Mouse (Mus musculus): Measurements from ENCODE around the gene Rwdd2b.
A peak's percentile ranks its signal among the peaks of the same experiment; 100 is the strongest.

Rwdd2b gene

GRCm38 (mm10) chr16:87440184-87440686, at the start of gene Rwdd2b:
Gene Rwdd2b, minus strand, starts transcription at chr16:87440573.
- peak; percentile 88 for DNase-seq (ENCODE audit: low spot score)

DNA sequence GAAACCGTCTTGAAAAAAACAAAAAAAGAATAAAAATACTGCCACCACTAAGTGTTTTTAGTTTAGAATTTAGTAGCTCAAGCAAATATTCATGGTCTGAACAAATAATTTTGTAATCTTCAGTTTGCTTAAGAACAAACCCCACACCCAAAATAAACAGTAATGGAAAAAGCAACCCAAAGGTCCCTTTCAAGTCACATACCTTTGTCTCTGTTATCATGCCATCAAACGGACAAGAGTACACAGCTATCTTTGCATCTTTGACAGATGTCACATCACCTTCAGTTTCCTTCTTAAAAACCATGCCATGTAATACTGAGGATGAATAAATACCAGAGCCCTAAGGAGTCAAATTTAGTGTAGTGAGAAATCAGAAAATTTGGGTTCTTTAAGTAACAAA, 48.2 kb upstream of the Rwdd2b start:
- DNase-seq (ENCODE audit: low spot score) = no peak

DNA sequence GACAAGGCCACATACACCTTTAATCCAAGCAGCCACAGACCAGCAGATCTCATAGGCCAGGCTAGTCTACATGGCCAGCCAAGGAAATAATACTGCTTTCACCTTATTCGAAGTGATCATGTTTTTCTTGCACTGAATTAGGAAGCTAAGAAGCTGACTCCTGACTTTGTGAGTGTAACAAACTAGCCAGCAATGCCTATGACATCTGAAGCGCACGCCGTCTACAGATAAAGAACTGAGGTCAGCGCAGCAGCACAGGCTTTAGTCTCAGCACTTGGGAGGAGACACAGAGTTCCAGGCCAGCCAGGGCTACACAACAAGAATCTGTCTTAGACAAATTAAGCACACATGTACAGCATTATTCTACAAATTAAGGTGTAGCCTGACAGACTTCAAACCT, 46.4 kb upstream of the Rwdd2b start:
- no peak for DNase-seq (ENCODE audit: low spot score)

DNA sequence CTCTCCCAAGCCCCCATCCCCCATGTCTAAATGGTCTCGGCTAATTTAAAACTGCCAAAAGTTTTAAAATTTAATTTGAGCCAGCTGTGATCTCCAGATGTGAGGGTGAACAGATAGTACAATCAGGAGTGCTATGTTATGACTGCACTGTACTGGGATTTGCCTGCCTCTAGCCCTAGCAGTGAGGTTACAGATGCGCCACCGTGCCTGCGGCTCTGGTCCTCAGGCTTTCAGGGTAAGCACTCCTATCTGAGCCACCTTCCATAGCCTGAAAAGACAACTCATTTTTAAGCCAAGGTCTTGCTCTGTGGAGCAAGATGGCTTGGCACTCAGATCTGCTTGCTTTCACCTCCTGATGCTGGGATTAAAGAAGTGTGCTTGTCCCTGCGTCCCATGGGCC, 44.0 kb upstream of the Rwdd2b start:
- no peak for DNase-seq (ENCODE audit: low spot score)

DNA sequence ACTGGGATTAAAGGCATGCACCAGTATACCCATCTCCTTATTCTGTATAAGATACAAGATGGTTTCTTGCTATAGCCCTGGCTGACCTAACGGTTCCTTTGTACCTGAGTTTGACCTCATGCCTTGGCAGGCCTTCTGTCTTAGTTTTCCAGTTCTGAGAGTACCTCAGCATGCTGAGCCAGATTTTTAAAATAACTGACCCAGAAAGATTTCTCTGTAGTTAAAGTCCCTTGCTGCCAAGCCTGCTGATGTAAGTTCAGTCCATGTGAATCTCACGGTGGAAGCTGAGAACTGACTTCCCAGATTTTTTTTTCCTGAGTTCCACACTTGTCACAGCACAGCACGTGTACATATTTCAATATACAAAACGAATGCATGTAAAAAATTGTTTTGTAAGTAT, 30.2 kb upstream of the Rwdd2b start:
- no peak for DNase-seq (ENCODE audit: low spot score)

DNA sequence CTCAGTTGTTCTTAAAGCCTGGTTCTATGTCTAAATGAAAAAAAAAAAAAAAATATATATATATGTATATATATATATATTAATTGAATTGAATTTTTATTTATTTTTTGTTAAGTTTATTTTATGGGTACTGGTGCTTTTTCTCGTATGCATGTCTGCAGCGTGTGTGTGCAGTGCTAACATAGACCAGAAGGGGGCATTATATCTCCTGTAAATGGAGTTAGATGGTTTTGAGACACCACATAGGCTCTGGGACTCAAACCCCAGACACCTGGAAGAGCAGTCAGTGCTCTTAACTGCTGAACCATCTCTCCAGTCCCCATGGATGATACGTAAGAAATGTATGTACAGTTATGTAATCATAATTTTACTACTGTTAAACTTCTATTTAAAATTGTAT, 18.4 kb upstream of the Rwdd2b start:
- DNase-seq (ENCODE audit: low spot score) = no peak

- DNase-seq (ENCODE audit: low spot score) = no peak
Measured at GRCm38 (mm10) chr16:87455180-87455611, 14.8 kb upstream of the Rwdd2b start.

- peak; percentile 82 for DNase-seq (ENCODE audit: low spot score)
Measured at GRCm38 (mm10) chr16:87454419-87455179, 14.2 kb upstream of the Rwdd2b start, which contains the start of gene Usp16. Gene Usp16, plus strand, starts transcription at chr16:87454703.

DNA sequence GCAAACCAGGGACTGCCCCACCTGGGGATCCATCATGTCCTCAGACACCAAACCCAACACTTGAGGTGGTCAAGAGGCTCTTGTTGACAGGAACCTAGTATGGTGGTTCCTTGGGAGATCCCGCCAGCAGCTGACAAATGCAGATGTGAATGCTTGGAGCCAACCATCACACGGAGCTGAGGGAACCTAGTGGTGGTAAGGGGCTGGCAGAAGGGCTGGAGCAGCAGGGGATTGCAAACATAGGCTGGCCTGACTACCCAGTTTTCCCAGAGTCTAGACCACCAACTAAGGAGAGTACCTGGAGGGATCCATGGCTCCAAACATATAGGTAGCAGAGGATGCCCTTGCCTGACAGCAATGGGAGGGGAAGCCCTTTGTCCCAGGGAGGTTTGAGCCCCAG, 12.9 kb upstream of the Rwdd2b start:
- DNase-seq (ENCODE audit: low spot score) = no peak

GRCm38 (mm10) chr16:87445528-87445927, 5.2 kb upstream of the Rwdd2b start:
- no peak for DNase-seq (ENCODE audit: low spot score)

- DNase-seq (ENCODE audit: low spot score) = no peak
Measured at GRCm38 (mm10) chr16:87445110-87445509, 4.7 kb upstream of the Rwdd2b start.

GRCm38 (mm10) chr16:87444071-87444470, 3.7 kb upstream of the Rwdd2b start:
- DNase-seq (ENCODE audit: low spot score) = no peak

DNA sequence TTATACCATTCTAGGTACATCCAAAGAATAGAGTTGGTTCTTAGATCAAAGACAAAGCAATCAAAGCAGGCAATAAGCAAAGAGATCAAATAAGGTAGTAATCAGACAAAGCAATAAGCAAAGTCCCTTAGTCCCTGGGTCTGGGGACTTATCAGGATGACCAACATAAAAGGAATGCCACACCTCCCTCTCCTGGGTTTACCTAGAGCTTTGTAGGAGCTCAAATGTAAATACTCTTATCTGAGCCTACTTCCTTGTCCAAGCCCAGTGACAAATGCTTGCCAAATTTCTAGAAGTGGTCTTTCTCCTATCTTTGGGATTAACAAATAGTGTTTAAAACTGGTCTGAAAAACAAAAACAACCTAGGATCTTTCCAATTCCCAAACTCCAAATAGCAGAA, 2.9 kb upstream of the Rwdd2b start:
- no peak for DNase-seq (ENCODE audit: low spot score)

DNA sequence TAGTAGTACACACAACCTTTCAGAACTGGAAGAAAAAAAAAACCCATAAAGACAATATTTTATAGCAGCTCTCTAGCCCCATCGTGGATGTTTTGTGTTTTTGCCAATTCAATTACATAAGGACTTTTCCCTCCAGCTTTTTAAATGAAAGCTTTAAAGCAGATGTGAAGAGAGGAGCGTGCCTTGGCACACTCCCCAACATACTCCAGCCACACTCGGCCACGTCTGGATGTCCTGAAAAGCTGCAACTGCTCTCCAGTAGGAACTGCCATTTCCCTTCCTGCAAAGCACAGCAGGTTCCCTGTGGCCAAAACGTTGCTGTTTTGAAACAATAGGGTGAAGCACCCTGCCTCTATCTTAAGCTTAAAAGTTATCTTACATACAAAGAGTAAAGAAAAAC, 1.9 kb upstream of the Rwdd2b start:
- DNase-seq (ENCODE audit: low spot score) = no peak

DNA sequence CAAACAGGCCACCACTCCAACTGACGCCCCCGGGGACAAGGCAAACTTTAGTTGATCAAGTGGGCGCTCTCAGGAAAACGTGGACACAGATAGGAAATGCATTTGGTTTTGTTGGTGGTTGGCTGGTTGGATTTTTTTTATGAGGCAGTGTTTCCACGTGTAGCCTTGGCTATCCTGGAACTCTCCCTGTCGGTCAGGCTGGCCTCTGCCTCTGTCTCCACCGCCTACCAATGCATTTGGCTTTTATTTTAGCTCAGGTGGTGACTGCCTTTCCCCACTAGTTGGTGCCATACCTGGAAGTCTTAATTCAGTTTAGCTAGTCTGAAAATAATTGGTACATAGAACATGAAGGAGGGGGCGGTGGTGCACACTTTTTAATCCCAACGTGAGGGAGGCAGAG, 716 bp upstream of the Rwdd2b start:
- no peak for DNase-seq (ENCODE audit: low spot score)

DNA sequence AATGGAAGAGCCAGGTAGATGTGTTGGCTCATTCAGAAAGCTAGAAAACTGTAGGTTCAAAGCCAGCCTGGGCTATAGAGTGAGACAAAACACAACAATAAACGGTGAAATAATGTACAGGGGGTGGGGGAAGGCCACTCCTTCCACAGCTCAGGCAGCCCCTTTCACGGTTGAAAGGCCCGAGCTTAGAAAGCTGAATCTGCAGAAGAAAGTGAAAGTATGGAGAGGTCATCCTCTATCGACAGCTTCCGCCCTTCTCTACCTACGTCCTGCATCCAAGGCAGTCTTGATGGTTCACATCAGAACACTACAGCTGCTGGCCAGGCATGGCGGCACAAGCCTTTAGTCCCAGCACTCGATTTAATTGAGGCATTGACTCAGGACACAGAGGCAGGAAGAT, 1.7 kb downstream of the Rwdd2b start:
- DNase-seq (ENCODE audit: low spot score) = no peak

DNA sequence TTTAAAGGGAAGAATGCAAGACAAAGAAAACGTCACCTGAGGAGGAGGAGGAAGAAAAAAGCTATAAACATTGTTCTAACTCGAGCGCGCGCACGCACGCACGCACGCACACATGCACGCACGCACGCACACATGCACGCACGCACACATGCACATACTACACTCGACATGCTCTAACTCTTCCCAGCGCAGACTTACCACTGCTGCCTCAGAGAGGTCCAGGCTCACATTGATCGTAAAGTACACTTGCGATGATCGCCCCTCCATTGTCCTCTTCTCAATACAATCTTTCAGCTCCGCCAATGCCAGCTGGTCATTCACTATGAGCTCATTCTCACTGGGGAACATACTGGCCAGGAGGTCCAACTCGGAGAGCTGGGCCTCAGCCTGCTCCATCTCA, 3.3 kb downstream of the Rwdd2b start:
- DNase-seq (ENCODE audit: low spot score) = no peak

DNA sequence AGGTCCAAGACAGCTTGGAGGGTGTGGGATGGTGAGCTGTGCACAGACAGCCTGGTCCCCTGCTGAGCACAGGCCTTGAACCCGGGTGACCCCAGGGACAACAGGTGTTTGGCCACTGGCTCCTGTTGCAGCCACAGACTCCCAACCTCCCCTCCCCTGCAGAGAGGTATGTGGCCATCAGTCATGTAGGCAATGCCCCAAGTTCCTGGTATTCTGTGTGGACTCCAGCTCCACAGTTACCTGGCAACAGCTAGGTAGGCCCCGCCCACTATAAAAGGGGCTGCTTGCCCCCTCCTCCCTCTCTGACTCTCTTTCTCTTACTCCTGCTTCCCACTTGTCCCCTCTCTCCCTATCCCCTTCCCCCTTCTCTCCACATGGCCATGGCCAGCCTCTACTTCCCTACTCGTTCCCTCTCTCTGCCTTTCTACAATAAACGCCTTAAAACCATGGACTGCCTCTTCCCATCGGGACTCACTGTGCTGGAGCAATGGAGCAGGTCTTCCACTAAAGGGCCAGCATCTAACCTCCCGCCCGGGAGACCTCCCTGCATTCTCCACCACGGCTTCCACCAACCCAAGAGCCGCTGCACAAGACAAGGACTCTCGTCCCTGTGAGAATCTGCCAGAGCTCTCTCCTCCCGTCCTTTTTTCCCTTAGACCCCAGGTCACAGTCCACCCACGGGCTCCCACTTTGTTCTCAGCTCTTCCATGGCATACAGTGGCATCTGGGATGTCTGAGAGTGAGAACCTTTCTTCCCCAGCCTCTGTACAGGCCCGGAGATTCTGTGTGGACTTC, 4.8 kb downstream of the Rwdd2b start:
- no peak for DNase-seq (ENCODE audit: low spot score)

GRCm38 (mm10) chr16:87434946-87435345, 5.4 kb downstream of the Rwdd2b start:
- DNase-seq (ENCODE audit: low spot score) = no peak

DNA sequence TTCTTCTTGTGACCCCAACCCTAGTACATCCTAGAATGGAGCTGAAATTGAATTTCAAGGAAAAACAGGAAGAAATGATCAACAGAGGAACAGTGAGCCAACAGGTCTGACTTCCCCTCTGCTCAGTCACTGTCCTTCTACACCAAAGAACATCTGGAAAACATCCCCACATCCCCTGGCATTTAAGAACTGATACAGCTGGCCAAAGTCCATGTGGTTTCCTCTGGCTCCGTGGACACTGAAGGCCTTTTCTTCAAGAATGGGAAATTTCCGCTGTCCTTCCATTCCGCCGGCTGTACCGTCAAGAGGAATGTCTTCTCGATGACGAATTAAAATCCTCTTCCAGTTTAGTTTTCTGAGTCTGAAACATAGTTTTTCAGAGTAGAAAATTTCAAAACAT, 6.1 kb downstream of the Rwdd2b start:
- DNase-seq (ENCODE audit: low spot score) = no peak

DNA sequence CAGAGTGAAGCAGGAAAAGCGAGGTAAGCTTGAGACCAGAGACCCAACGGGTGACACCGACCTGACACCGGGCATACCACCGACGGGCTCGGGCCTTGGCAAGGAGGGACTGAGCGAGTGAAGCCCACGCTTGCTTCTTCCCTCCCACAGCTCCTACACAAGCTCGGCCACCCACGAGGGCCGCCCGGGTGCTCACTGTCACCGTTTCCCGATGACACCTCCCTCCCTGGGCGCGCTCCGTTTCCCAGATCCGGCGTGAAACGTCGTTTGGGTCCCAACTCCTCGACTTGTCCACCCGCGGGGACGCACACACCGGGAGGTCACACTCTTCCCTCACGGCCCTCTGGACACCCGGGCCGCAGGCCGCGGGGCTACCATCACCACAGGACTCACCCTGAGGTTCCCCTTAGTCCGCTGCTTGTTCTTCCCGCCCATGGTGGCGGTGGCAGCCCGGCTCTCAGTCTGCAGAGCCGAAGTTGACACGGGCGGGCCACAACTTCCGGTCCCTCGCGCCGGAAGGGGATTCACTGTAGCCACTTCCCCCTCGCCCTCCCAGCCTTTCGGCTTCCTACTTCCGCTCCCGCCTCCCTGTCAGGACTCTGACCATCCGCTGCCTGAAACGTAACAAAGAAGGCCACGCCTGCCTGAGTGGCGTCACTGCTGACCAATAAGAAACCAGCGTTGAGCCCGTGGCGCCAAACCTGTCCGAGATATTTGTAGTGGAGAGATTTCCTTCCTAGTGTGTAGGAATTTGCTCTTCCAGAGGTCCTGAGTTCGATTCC, 8.1 kb downstream of the Rwdd2b start, which contains the start of gene Ltn1:
TSS of gene Ltn1 (minus strand) at position 580 of the 782 bp plus-strand sequence.
- DNase-seq (ENCODE audit: low spot score) = peak; percentile 98

DNA sequence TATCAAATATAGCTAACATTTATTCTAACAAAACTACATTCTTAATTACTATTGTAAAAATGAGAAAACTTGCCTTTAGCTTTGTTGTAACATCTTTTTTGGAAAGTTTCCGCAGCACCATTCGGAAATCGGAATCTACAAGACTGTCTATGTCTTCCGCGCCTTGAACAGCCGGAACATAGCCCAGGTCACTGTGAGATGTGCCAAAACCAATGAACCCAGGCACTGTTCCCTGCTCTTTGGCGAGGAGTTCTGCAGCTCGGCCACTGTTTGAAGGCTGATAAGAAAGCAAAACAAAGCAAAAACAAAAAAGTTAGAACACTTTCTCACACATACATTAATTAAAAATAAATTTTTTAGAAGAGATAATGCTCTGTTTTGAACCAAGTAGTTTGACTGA, 12.9 kb downstream of the Rwdd2b start:
- DNase-seq (ENCODE audit: low spot score) = no peak

Measured in left cerebral cortex, adult 11 months (tissue).